Mouse (Mus musculus): ENCODE data around the gene Kmt2e. TPM values are rescaled to one million over a fixed set of nuclear protein-coding genes. Genes with fewer than 3 reads are reported as not detected.
A peak's percentile ranks its signal among the peaks of the same experiment; 100 is the strongest.
"Not testable (repeated sequence)": the region's sequence is repeated elsewhere in the genome, so short reads cannot be mapped to it uniquely, and the experiment has no call there.

The Kmt2e gene
- polyA plus RNA-seq, 1 experiment from 2014 or later, result 62.5 TPM

DNA sequence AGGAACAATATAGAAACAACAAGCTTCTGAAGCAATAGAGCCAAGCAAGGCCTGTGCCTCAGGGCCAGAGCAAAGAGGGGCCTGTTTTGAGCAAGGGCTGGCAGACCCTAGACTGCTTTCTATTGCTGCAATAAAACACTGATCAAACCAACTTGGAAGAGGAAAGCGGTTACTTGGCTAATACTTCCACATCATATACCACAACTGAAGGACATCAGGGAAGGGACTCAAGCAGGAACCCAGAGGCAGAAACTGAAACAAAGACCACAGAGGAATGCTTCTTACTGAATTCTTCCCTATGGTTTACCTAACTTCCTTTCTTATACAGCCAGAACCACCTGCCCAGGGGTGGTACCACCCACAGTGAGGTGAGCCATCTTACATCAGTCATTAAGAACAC is 87.4 kb downstream of the Kmt2e start:
- Histone ChIP-seq H3K4me1 (replicated peaks) (peaks cover 46% of the 10 kb centered on the region), H3K27me3 (no peaks in the 10 kb centered on the region), H3K4me3 (no peak overlapping the region), H3K4me2 (no peak overlapping the region), H3K9me3 (replicated peaks) (no peaks in the 10 kb centered on the region), H3K9ac (no peak overlapping the region), H3K36me3 (peaks cover 21% of the 10 kb centered on the region; the same call in 1 of the 2 replicates), H3K27ac (no peak overlapping the region; the same call in 1 of the 2 replicates)
- WGBS, result 88% methylated on average over 1 of the region's 1 CpGs
- no peak for ATAC-seq (replicated peaks; ENCODE audit: insufficient number of reproducible peaks, insufficient read depth, low FRiP score, low read depth)

DNA sequence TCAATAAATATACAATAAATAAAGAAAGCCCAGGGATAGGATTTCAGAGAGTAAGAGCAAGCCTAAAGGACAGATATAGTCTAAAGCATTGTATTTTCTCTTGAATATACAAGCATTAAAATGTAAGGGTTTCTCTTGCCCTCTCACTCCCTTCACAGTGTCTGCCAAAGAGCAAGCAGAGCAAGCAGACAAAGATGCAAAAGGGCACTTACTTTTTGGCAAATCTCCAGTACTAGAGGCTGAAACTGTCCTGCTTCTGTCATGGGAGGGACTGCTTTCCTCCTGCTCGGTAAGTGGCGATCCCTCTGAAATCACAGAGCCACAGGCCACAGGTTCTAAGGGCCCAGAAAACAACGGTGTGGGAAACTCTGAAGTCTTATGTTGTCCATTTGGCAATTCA is 89.7 kb downstream of the Kmt2e start:
- Histone ChIP-seq H3K27me3 (no peaks in the 10 kb centered on the region), H3K9me3 (replicated peaks) (no peaks in the 10 kb centered on the region), H3K27ac (peak overlapping the region; percentile 20; the same call in 1 of the 2 replicates), H3K9ac (no peak overlapping the region), H3K4me1 (replicated peaks) (peaks cover 34% of the 10 kb centered on the region), H3K4me2 (no peak overlapping the region), H3K4me3 (no peak overlapping the region), H3K36me3 (peaks cover 15% of the 10 kb centered on the region; the same call in 1 of the 2 replicates)
- no peak for ATAC-seq (replicated peaks; ENCODE audit: insufficient number of reproducible peaks, insufficient read depth, low FRiP score, low read depth)
- 43% methylated on average over 3 of the region's 3 CpGs for WGBS

DNA sequence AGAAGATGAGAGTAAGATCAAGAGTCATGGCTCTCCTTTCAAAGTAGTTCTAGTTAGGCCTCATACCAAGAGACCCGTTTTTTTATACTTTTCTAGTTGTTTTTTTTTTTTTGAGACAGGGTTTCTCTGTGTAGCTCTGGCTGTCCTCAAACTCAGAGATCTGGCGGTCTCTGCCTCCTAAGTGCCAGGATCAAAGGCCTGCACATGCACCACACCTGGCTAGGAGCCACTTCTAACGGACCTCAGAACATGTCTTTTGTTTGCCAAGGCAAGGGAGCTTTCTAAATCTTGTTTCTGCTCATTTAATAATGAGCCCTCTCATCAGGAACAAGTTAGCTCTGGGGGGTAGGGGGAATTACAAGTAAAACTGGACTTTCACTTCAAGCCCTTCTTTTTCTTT is 90.4 kb downstream of the Kmt2e start:
- Histone ChIP-seq H3K27me3 (no peaks in the 10 kb centered on the region), H3K9me3 (replicated peaks) (no peaks in the 10 kb centered on the region), H3K9ac (no peak overlapping the region), H3K27ac (no peak overlapping the region), H3K4me1 (replicated peaks) (peaks cover 27% of the 10 kb centered on the region), H3K36me3 (peaks cover 15% of the 10 kb centered on the region; the same call in 1 of the 2 replicates), H3K4me2 (no peak overlapping the region), H3K4me3 (no peak overlapping the region)
- 64% methylated on average over 3 of the region's 3 CpGs for WGBS
- no peak for ATAC-seq (replicated peaks; ENCODE audit: insufficient number of reproducible peaks, insufficient read depth, low FRiP score, low read depth)

DNA sequence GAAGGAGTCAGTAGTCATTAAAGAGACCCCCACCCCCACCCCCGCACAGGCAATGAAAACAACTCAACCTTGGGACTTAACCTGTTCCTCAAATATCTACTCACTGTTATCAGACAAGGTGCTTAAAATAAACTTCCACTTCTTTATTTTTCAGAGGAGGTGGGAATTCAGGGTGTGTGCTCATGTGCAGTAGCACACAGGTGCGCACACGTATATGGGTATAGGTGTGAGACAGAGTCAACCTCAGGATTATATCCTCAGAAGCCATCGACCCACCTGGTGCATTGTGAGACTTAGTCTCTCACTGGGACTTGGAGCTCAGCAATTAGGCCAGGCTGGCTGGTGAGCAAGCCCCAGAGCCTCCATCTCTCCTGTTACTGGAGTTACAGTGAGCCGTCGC is 96.9 kb downstream of the Kmt2e start:
- WGBS, result 95% methylated on average over 6 of the region's 6 CpGs
- Histone ChIP-seq H3K27me3 (no peaks in the 10 kb centered on the region), H3K4me1 (replicated peaks) (no peaks in the 10 kb centered on the region; the same call in 1 of the 2 replicates), H3K9me3 (replicated peaks) (no peaks in the 10 kb centered on the region), H3K36me3 (no peaks in the 10 kb centered on the region; the same call in 1 of the 2 replicates), H3K4me3 (no peak overlapping the region), H3K9ac (no peak overlapping the region), H3K27ac (no peak overlapping the region), H3K4me2 (no peak overlapping the region)
- no peak for ATAC-seq (replicated peaks; ENCODE audit: insufficient number of reproducible peaks, insufficient read depth, low FRiP score, low read depth)

DNA sequence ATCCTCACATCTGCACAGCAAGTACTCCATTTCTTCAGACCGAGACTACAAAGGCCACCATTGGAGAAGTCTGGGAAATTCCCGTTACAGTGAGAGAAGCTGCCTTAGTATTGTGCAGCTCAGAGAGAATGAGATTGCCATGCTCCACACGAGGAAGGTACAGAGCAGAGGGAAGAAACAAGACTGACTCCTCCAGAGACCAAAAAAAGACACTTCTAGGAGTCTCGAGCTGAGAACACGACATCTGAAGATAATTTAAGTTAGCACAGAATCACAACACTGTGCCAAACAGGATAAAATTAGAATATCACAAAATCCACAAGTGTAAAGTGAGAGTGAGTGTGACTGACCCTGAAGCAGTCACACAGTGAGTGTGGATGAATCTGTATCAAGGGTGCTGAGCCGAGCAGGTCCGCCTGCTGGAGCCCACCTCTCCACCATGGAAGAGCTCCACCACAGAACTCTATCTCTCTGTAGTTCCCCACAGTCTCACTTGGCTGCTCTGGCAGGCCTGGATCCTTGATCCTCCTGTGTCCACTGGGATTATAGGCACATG is 97.4 kb downstream of the Kmt2e start:
- 77% methylated on average over 7 of the region's 7 CpGs for WGBS
- no peak overlapping the region for H3K4me2 ChIP-seq
- H3K9me3 ChIP-seq (replicated peaks), result no peaks in the 10 kb centered on the region
- no peak overlapping the region for H3K4me3 ChIP-seq
- no peak overlapping the region for H3K27ac ChIP-seq
- no peaks in the 10 kb centered on the region; the same call in 1 of the 2 replicates for H3K4me1 ChIP-seq (replicated peaks)
- H3K9ac ChIP-seq, result no peak overlapping the region
- no peak for ATAC-seq (replicated peaks; ENCODE audit: insufficient number of reproducible peaks, insufficient read depth, low FRiP score, low read depth)
- no peaks in the 10 kb centered on the region for H3K27me3 ChIP-seq
- peaks cover under 1% of the 10 kb centered on the region; the same call in 1 of the 2 replicates for H3K36me3 ChIP-seq

DNA sequence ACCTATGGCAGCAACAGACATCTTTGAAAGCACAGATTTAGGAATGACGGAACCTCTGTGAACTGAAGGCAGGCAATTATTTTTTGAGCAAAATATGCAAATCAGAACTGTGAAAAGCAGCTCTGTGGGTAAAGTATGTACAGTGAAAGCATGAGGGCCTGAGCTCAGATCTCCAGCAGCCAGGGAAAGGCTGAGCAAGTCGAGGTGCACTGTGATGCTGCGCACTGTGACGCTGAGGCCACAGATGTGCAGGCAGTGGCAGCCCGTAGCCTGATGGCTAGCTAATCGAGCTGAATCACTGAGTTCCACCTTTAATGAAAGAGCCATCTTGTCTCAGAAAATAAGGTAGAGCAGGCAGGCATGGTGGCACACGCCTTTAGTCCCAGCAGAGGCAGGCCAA is 101.5 kb downstream of the Kmt2e start:
- Histone ChIP-seq H3K27ac (no peak overlapping the region), H3K4me2 (no peak overlapping the region), H3K36me3 (peaks cover 15% of the 10 kb centered on the region; the same call in 1 of the 2 replicates), H3K9ac (no peak overlapping the region), H3K9me3 (replicated peaks) (no peaks in the 10 kb centered on the region), H3K4me3 (no peak overlapping the region), H3K4me1 (replicated peaks) (no peaks in the 10 kb centered on the region; the same call in 1 of the 2 replicates), H3K27me3 (no peaks in the 10 kb centered on the region)
- ATAC-seq (replicated peaks; ENCODE audit: insufficient number of reproducible peaks, insufficient read depth, low FRiP score, low read depth), result no peak
- WGBS, result 83% methylated on average over 7 of the region's 7 CpGs

DNA sequence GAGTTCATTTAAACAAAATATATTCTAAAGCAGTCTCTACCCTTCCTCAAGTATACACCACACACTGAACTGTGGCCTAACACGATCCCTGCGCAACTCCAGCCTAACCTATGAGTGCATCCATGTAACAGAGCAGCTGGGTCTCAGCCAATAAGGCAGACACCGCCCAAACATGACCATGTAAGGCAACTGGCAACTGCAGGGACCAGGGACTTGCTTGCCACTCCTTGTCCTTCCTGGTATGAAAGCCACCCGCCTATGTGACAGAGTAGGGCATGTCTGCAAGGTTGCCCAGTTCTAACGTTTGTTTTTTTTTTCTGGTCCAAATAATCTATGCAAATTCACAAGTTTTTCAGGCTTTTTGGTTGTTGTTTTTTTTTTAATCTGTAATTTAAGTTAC is 117.4 kb downstream of the Kmt2e start:
- ATAC-seq (replicated peaks; ENCODE audit: insufficient number of reproducible peaks, insufficient read depth, low FRiP score, low read depth), result peak; percentile 70; the same call in 1 of the 2 replicates
- H3K9ac ChIP-seq, result no peak overlapping the region
- peaks cover 1% of the 10 kb centered on the region; the same call in 1 of the 2 replicates for H3K36me3 ChIP-seq
- H3K27ac ChIP-seq, result no peak overlapping the region
- 46% methylated on average over 5 of the region's 5 CpGs for WGBS
- H3K27me3 ChIP-seq, result no peaks in the 10 kb centered on the region
- no peak overlapping the region for H3K4me2 ChIP-seq
- peaks cover 19% of the 10 kb centered on the region for H3K4me1 ChIP-seq (replicated peaks)
- H3K4me3 ChIP-seq, result no peak overlapping the region
- no peaks in the 10 kb centered on the region for H3K9me3 ChIP-seq (replicated peaks)

DNA sequence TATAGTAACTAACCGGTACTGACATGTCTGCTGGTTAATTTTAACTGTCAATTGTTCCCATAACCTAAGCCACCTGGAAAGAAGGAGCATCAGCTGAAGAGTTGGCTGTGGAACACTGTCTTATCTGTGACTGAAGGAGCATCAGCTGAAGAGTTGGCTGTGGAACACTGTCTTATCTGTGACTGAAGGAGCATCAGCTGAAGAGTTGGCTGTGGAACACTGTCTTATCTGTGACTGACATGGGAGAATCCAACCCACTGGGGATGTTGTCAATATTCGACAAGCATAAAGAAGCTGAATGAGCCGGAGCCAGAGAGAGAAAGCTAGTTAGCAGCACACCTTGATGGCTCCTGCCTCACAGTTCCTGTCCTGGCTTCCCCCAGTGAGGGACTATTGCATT is 119.1 kb downstream of the Kmt2e start:
- not testable (repeated sequence) for H3K4me2 ChIP-seq; H3K36me3 ChIP-seq; H3K27ac ChIP-seq; H3K9ac ChIP-seq; H3K27me3 ChIP-seq; ATAC-seq (replicated peaks; ENCODE audit: insufficient number of reproducible peaks, insufficient read depth, low FRiP score, low read depth); H3K9me3 ChIP-seq (replicated peaks); H3K4me3 ChIP-seq
- 34% methylated on average over 3 of the region's 3 CpGs for WGBS
- H3K4me1 ChIP-seq (replicated peaks), result peaks cover 19% of the 10 kb centered on the region

Data from heart, embryonic 15.5 days (tissue).